Comparison of ENCODE assay signal across 16 mouse cellular contexts in genomic region chr7:131417605-131418004, GRCm38 (mm10).
"Had no signal": no experiment of that assay in that cellular context is flagged by ENCODE, and none has a peak within 500 bp of the region (broad histone marks: within the 10 kb centered on the region; RNA-seq: fewer than 3 reads in every experiment).

No protein-coding gene starts in this region.

- DNase-seq: retina, postnatal 1 day; right cerebral cortex, adult 18-20 months; right cerebral cortex, postnatal 14 days; right cerebral cortex, postnatal 25 days; right cerebral cortex, postnatal 4 days; spleen, adult 18-20 months; thymus, adult 18-20 months; thymus, adult 2 months; thymus, postnatal 14 days; thymus, postnatal 25 days; thymus, postnatal 36 days; thymus, postnatal 4 days had no signal

- H3K9ac ChIP-seq: neural tube, embryonic 13.5 days; neural tube, embryonic 15.5 days; stomach, embryonic 15.5 days had no signal

- H3K9me3 ChIP-seq: neural tube, embryonic 13.5 days; neural tube, embryonic 15.5 days; stomach, embryonic 15.5 days had no signal

- H3K4me3 ChIP-seq: neural tube, embryonic 13.5 days; neural tube, embryonic 15.5 days; stomach, embryonic 15.5 days had no signal

- H3K27me3 ChIP-seq: neural tube, embryonic 13.5 days; neural tube, embryonic 15.5 days; stomach, embryonic 15.5 days had no signal

- H3K4me2 ChIP-seq: neural tube, embryonic 13.5 days; neural tube, embryonic 15.5 days; stomach, embryonic 15.5 days had no signal

- H3K27ac ChIP-seq: neural tube, embryonic 13.5 days; neural tube, embryonic 15.5 days; stomach, embryonic 15.5 days; stomach, postnatal 0 days had no signal

- H3K36me3 ChIP-seq: neural tube, embryonic 13.5 days; neural tube, embryonic 15.5 days; stomach, embryonic 15.5 days had no signal
